Mouse (Mus musculus): ENCODE data around the gene Tnxb.

Gene Tnxb

GRCm38 (mm10) chr17:34670235-34670634 is at the start of gene Tnxb:
Gene Tnxb, plus strand, starts transcription at chr17:34670535.
- no peak for DNase-seq (ENCODE audit: low spot score in 2 of 2)

GRCm38 (mm10) chr17:34621006-34621405 is 49.3 kb upstream of the Tnxb start:
- no peak for DNase-seq (ENCODE audit: low spot score in 2 of 2)

- DNase-seq (ENCODE audit: low spot score in 2 of 2), result no peak
These were observed 47.2 kb upstream of the Tnxb start for GRCm38 (mm10) chr17:34623161-34623560.

- DNase-seq (ENCODE audit: low spot score in 2 of 2), result no peak
These were observed 45.4 kb upstream of the Tnxb start for GRCm38 (mm10) chr17:34624981-34625380.

GRCm38 (mm10) chr17:34626062-34626772 is 44.1 kb upstream of the Tnxb start:
- DNase-seq (ENCODE audit: low spot score in 2 of 2), result no peak

DNA sequence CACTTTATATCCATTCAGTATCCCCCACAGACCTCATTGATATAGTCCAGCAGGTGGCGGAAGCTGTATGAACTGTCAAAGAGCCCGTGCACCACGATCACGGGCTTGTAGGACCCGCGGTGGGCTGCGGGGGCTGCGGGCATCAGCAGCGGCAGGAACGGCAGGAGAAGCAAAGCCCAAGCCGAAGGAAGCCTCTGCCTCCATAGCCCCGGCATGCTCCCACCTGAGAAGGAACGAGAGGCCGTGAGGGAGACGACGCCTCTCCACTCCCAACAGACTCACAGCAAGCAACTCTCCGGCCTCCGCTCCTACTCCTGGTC is 43.6 kb upstream of the Tnxb start:
- no peak for DNase-seq (ENCODE audit: low spot score in 2 of 2)

- peak; percentile 70 to 87 for DNase-seq (ENCODE audit: low spot score in 2 of 2)
These were observed 43.0 kb upstream of the Tnxb start for GRCm38 (mm10) chr17:34627093-34627942.

- DNase-seq (ENCODE audit: low spot score in 2 of 2), result peak in 1 of 2 experiments; percentile 58
These were observed 42.2 kb upstream of the Tnxb start, which contains the start of gene Ppt2 for GRCm38 (mm10) chr17:34627943-34628643. Gene Ppt2, minus strand, starts transcription at chr17:34628510.

DNA sequence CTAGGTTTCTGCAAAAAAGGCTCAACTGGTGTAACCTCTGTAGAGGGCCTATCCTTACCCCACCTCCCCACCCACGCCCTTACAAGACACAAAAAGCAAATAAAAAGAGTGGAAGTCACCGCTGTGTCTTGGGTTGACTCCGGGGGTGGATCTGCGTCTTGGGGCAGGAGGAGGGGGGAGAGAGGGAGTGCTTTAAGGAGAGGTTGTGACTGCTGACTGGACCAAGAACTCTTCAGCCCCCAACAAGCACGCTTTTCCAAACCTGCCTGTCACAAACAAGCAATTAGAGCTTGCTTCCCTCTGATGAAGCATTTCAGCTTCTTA is 41.7 kb upstream of the Tnxb start:
- DNase-seq (ENCODE audit: low spot score in 2 of 2), result no peak

- no peak for DNase-seq (ENCODE audit: low spot score in 2 of 2)
These were observed 41.0 kb upstream of the Tnxb start, which contains the start of gene Prrt1 for GRCm38 (mm10) chr17:34629221-34629751. Gene Prrt1, plus strand, starts transcription at chr17:34629533.

DNA sequence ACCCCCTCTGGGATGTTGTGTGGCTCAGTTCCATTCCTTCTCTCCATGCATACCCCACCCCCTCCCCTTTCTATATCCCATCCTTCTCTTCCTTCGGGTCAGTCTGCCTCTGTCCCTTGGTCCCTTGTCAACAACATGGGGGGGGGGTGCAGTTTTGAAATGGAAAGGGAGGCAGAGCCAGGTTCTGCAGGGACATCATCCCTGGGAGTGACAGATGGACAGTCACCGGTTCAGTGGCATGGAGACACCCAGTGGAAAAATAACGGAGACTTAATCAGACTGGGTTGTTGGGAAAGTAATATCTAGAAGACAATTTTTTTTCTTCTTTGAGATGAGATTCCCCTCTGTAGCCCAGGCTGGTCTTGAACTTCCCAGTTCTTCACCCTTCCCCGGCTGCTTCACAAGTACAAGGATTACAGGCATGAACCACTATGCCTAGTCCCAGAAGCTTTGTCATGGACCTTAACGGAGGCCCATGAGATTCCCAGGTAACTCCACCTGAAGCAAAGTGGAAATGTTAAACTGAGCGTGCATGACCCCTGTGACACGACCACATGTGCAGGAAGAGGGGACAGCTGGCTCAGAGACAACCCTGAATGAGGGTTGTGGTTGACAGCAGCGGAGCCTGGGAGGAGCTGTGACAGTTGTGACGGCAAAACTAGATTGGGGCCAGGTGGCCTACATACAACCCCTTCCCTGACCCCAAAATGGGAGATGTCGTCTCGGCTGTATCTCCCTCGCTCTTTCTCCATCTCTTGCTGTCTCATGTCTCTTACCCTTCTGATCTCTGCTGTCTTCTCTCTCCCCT is 40.3 kb upstream of the Tnxb start:
- DNase-seq (ENCODE audit: low spot score in 2 of 2), result no peak

DNA sequence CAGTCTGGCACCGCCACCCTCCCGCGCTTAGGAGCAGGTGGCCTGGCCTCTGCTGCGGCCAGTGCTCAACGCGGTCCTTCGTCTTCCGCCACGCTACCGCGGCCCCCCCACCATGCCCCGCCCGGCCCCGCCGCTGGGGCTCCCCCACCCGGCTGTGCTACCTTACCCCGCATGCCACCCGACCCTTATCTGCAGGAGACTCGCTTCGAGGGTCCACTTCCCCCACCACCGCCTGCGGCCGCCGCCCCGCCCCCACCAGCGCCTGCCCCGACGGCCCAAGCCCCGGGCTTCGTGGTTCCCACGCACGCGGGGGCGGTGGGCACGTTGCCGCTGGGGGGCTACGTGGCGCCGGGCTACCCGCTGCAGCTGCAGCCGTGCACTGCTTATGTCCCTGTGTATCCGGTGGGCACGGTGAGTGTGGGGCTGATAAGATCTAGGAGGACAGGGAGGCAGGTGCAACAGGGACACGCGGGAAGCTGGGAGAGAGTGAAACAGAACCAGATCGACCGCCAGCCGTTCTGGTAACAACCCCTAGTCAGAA is 39.5 kb upstream of the Tnxb start:
- DNase-seq (ENCODE audit: low spot score in 2 of 2), result no peak

- no peak for DNase-seq (ENCODE audit: low spot score in 2 of 2)
These were observed 38.7 kb upstream of the Tnxb start for GRCm38 (mm10) chr17:34631647-34632046.

- peak; percentile 79 to 87 for DNase-seq (ENCODE audit: low spot score in 2 of 2)
These were observed 38.1 kb upstream of the Tnxb start for GRCm38 (mm10) chr17:34632261-34632691.

DNA sequence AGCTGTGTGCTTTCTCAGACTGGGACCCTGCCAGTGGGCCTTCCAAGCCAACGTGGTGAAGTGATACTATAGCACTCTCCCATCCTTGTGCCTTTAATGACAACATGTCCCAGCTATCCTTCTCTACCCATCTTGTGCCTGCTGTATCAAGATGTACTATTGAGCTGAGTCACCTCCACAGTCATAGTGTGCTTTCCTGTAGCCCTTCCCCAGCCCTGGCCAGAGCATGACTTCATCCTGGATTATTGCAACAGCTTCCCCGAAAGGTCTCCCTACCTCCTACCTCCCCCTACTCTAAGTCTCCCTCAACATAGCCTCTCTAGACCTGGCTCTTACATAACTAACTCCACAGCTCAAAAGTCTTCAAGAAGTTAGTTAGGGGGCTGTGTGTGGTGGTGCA is 34.7 kb upstream of the Tnxb start:
- no peak for DNase-seq (ENCODE audit: low spot score in 2 of 2)

DNA sequence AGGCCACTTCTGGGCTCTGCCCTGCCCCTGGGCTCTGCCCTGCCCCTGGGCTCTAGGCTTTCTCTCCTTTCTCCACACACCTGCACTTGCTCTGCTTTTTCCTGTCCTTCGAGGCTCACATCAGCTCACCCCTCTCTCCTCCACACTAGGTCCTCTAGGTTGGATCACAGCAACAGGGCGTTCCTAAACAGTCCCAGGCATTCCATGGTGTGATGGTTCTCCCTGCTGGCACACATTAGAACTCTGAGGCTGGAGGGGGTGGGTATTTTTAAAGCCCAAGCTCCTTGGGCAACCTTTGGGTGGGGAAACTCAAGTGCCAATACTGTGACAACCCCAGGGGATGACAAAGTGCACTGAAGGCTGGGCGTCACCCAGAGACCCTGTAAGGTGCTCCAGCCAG is 32.9 kb upstream of the Tnxb start:
- no peak for DNase-seq (ENCODE audit: low spot score in 2 of 2)

DNA sequence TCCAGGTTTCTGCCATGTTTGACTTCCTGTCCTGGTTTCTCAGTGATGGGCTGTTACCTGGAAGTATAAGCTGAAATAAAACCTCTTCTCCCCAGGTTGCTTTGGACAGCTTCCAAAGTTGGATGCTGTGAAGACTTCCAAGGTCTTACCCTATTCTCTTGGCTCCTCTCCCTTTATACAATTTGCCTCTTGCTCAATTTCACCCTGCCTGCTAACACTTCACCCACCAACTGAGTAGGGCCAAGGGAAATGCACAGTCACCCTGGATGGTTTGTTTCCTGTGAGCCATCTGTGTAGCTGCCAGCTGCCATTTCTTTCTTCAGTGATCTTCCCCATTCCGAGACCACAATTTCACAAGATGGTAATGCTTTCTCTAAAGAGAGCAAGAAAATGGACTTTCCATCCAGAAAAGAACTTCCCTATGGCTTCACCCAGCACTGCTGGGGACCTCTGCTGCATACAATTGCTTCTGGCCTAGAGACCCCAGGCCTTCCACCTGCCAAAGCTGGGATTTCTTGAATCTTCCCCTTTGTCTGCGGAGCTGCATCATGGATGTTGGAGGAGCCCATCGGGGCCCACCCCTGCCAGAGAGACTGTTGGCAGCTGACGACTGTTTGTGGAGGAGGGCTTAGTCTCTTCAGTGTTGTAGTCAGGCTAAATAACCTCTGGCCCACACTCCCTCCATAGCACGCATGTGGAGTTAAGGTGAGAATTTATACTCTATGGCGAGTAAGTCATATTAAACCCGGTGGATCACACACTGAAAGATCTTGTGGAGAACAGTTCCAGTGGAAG is 30.7 kb upstream of the Tnxb start:
- no peak for DNase-seq (ENCODE audit: low spot score in 2 of 2)

DNA sequence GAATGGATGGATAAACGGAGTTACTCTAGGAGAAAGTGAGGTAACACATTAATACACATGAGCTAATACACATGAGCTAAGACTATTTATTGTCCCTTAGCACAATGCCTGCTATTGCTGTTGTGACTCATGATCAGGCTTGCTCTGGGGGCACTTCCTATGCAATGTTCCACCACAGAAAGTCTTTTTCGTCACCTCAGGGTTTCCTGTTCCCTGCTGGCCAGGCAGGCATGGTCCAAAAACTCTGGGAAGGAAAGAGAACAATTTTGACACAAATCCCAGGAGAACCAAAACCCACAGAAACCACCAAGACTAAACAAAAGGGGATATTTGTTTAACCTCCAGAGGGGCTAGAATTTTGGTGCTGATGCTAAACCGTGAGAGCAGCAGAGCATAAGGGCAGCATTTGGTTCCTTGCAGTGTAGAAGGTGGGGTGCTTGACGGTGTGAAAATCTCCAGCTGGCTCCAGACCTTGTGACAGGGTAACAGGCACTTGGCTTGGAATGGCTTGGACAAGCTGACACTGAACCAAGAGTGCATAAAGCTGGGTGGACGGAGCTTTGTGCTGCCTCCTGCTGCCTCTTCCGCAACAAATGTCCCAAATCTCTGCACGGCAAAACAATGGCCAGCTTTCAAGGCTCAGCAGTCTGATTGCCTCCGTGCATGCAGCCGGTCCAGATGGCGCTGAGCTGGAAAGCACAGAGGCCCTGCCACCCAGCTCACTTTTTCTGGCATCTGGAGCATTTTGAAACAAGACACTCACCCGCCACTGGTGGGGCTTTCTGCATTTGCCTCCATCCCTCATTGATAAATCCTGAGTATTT is 29.3 kb upstream of the Tnxb start:
- peak in 1 of 2 experiments; percentile 52 for DNase-seq (ENCODE audit: low spot score in 2 of 2)

- no peak for DNase-seq (ENCODE audit: low spot score in 2 of 2)
These were observed 28.4 kb upstream of the Tnxb start for GRCm38 (mm10) chr17:34641945-34642344.

Data from urinary bladder, postnatal 36 days (tissue).